Mouse (Mus musculus): ENCODE data around the gene Hnrnpm.
"Not testable (repeated sequence)": the region's sequence is repeated elsewhere in the genome, so short reads cannot be mapped to it uniquely, and the experiment has no call there.

Gene Hnrnpm

GRCm38 (mm10) chr17:33637038-33637437 lies 49.6 kb downstream of the Hnrnpm start:
- no peaks in the 10 kb centered on the region for H3K36me3 ChIP-seq (ENCODE audit: control insufficient read depth, insufficient read depth, low read length, poor library complexity, severe bottlenecking)
- DNase-seq (ENCODE audit: low read depth, low spot score), result no peak
- H3K27me3 ChIP-seq (ENCODE audit: control insufficient read depth, insufficient read depth, low read length, poor library complexity, severe bottlenecking), result no peaks in the 10 kb centered on the region

GRCm38 (mm10) chr17:33631796-33632195 lies 54.9 kb downstream of the Hnrnpm start:
- no peak for DNase-seq (ENCODE audit: low read depth, low spot score)
- H3K27me3 ChIP-seq (ENCODE audit: control insufficient read depth, insufficient read depth, low read length, poor library complexity, severe bottlenecking), result no peaks in the 10 kb centered on the region
- peaks cover 4% of the 10 kb centered on the region; the same call in 1 of the 2 replicates for H3K36me3 ChIP-seq (ENCODE audit: control insufficient read depth, insufficient read depth, low read length, poor library complexity, severe bottlenecking)

- DNase-seq (ENCODE audit: low read depth, low spot score), result no peak
- Histone ChIP-seq H3K27me3 (ENCODE audit: control insufficient read depth, insufficient read depth, low read length, poor library complexity, severe bottlenecking) (no peaks in the 10 kb centered on the region), H3K36me3 (ENCODE audit: control insufficient read depth, insufficient read depth, low read length, poor library complexity, severe bottlenecking) (peaks cover 4% of the 10 kb centered on the region; the same call in 1 of the 2 replicates)
Measured at GRCm38 (mm10) chr17:33631236-33631635, 55.4 kb downstream of the Hnrnpm start.

- H3K27me3 ChIP-seq (ENCODE audit: control insufficient read depth, insufficient read depth, low read length, poor library complexity, severe bottlenecking), result no peaks in the 10 kb centered on the region
- H3K36me3 ChIP-seq (ENCODE audit: control insufficient read depth, insufficient read depth, low read length, poor library complexity, severe bottlenecking), result peaks cover 4% of the 10 kb centered on the region; the same call in 1 of the 2 replicates
- no peak for DNase-seq (ENCODE audit: low read depth, low spot score)
Measured at GRCm38 (mm10) chr17:33630171-33630895, 56.3 kb downstream of the Hnrnpm start.

GRCm38 (mm10) chr17:33629487-33630125 lies 57.1 kb downstream of the Hnrnpm start:
- no peak for DNase-seq (ENCODE audit: low read depth, low spot score)
- no peaks in the 10 kb centered on the region for H3K27me3 ChIP-seq (ENCODE audit: control insufficient read depth, insufficient read depth, low read length, poor library complexity, severe bottlenecking)
- peaks cover 4% of the 10 kb centered on the region; the same call in 1 of the 2 replicates for H3K36me3 ChIP-seq (ENCODE audit: control insufficient read depth, insufficient read depth, low read length, poor library complexity, severe bottlenecking)

- Histone ChIP-seq H3K27me3 (ENCODE audit: control insufficient read depth, insufficient read depth, low read length, poor library complexity, severe bottlenecking) (no peaks in the 10 kb centered on the region), H3K36me3 (ENCODE audit: control insufficient read depth, insufficient read depth, low read length, poor library complexity, severe bottlenecking) (peaks cover 4% of the 10 kb centered on the region; the same call in 1 of the 2 replicates)
- DNase-seq (ENCODE audit: low read depth, low spot score), result peak; percentile 96
Measured at GRCm38 (mm10) chr17:33628621-33629486, 57.8 kb downstream of the Hnrnpm start, which contains the start of gene Zfp414. Gene Zfp414, plus strand, starts transcription at chr17:33629090.

GRCm38 (mm10) chr17:33627281-33627680 lies 59.4 kb downstream of the Hnrnpm start:
- Histone ChIP-seq H3K27me3 (ENCODE audit: control insufficient read depth, insufficient read depth, low read length, poor library complexity, severe bottlenecking) (no peaks in the 10 kb centered on the region), H3K36me3 (ENCODE audit: control insufficient read depth, insufficient read depth, low read length, poor library complexity, severe bottlenecking) (peaks cover 4% of the 10 kb centered on the region; the same call in 1 of the 2 replicates)
- no peak for DNase-seq (ENCODE audit: low read depth, low spot score)

GRCm38 (mm10) chr17:33613726-33614125 lies 72.9 kb downstream of the Hnrnpm start:
- H3K36me3 ChIP-seq (ENCODE audit: control insufficient read depth, insufficient read depth, low read length, poor library complexity, severe bottlenecking); DNase-seq (ENCODE audit: low read depth, low spot score): not testable (repeated sequence)

GRCm38 (mm10) chr17:33610548-33610947 lies 76.1 kb downstream of the Hnrnpm start:
- Histone ChIP-seq H3K27me3 (ENCODE audit: control insufficient read depth, insufficient read depth, low read length, poor library complexity, severe bottlenecking) (no peaks in the 10 kb centered on the region), H3K36me3 (ENCODE audit: control insufficient read depth, insufficient read depth, low read length, poor library complexity, severe bottlenecking) (no peaks in the 10 kb centered on the region)
- no peak for DNase-seq (ENCODE audit: low read depth, low spot score)

More at GRCm38 (mm10) chr17:33613726-33614125, 72.9 kb downstream of the Hnrnpm start:
- H3K27me3 ChIP-seq (ENCODE audit: control insufficient read depth, insufficient read depth, low read length, poor library complexity, severe bottlenecking), result not testable (repeated sequence)

- no peaks in the 10 kb centered on the region for H3K27me3 ChIP-seq (ENCODE audit: control insufficient read depth, insufficient read depth, low read length, poor library complexity, severe bottlenecking)
- 0 out of 2 replicates have a peak, but pooled peaks cover 1% of the 10 kb centered on the region for H3K36me3 ChIP-seq (ENCODE audit: control insufficient read depth, insufficient read depth, low read length, poor library complexity, severe bottlenecking)
- DNase-seq (ENCODE audit: low read depth, low spot score), result no peak
Measured at GRCm38 (mm10) chr17:33607273-33607672, 79.4 kb downstream of the Hnrnpm start.

- Histone ChIP-seq H3K27me3 (ENCODE audit: control insufficient read depth, insufficient read depth, low read length, poor library complexity, severe bottlenecking) (no peaks in the 10 kb centered on the region; the same call in 1 of the 2 replicates), H3K36me3 (ENCODE audit: control insufficient read depth, insufficient read depth, low read length, poor library complexity, severe bottlenecking) (0 out of 2 replicates have a peak, but pooled peaks cover 1% of the 10 kb centered on the region)
- no peak for DNase-seq (ENCODE audit: low read depth, low spot score)
Measured at GRCm38 (mm10) chr17:33601947-33602346, 84.7 kb downstream of the Hnrnpm start.

GRCm38 (mm10) chr17:33600831-33601230 lies 85.8 kb downstream of the Hnrnpm start:
- no peak for DNase-seq (ENCODE audit: low read depth, low spot score)
- H3K36me3 ChIP-seq (ENCODE audit: control insufficient read depth, insufficient read depth, low read length, poor library complexity, severe bottlenecking), result 0 out of 2 replicates have a peak, but pooled peaks cover 1% of the 10 kb centered on the region
- H3K27me3 ChIP-seq (ENCODE audit: control insufficient read depth, insufficient read depth, low read length, poor library complexity, severe bottlenecking), result no peaks in the 10 kb centered on the region; the same call in 1 of the 2 replicates

GRCm38 (mm10) chr17:33599836-33600475 lies 86.7 kb downstream of the Hnrnpm start:
- Histone ChIP-seq H3K27me3 (ENCODE audit: control insufficient read depth, insufficient read depth, low read length, poor library complexity, severe bottlenecking) (no peaks in the 10 kb centered on the region; the same call in 1 of the 2 replicates), H3K36me3 (ENCODE audit: control insufficient read depth, insufficient read depth, low read length, poor library complexity, severe bottlenecking) (0 out of 2 replicates have a peak, but pooled peaks cover 1% of the 10 kb centered on the region)
- DNase-seq (ENCODE audit: low read depth, low spot score), result no peak

GRCm38 (mm10) chr17:33598506-33598905 lies 88.2 kb downstream of the Hnrnpm start:
- no peak for DNase-seq (ENCODE audit: low read depth, low spot score)
- Histone ChIP-seq H3K27me3 (ENCODE audit: control insufficient read depth, insufficient read depth, low read length, poor library complexity, severe bottlenecking) (no peaks in the 10 kb centered on the region; the same call in 1 of the 2 replicates), H3K36me3 (ENCODE audit: control insufficient read depth, insufficient read depth, low read length, poor library complexity, severe bottlenecking) (no peaks in the 10 kb centered on the region)

Measured in splenic B cell, adult 2 months (primary cell).